Mouse (Mus musculus) heart, postnatal 0 days (tissue): ENCODE data around the gene Brk1.

Experiments used
- CTCF ChIP-seq: IDR thresholded peaks from 2 replicates; pipeline ENCODE4 v1.5.1; 2016; ENCODE audit warnings: antibody characterized with exemption, control low read depth, low read depth
- EP300 ChIP-seq: IDR thresholded peaks from 2 replicates; pipeline ENCODE4 v1.6.1; 2016; ENCODE audit warnings: antibody characterized with exemption, low read depth

DNA sequence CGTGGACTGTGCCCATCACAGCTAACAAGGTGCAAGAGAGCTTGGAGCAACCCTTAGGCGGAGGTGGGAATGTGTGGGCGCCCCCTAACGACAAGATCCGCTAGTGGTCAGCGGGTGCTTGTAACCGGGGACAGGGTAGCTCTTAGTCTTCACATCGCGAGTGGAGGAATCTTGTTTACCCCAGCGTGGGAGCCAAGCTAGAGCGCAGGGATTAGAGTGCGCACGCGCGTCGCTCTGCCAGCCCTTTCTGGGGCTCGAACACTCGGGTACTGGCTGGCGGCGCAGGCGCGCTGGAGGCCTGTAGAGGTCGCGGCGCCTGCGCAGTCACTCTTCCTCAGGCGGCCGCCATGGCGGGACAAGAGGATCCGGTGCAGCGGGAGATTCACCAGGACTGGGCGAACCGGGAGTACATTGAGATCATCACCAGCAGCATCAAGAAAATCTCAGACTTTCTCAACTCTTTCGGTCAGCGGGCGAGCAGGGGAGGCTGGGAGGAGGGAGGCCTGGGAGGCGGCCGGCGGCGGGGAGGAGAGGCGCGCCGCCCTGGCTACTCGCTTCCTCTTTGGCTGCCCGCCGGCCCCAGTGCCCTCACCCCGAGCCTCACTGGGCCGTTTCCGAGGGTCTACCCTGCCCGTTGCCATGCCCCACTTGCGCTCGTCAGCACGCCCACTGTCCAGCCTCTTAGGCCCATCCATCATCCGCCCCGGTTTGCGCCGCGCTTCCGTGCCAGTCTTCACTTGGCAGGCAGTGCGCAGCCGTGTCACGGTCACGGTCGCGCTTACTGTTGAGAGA lies at the start of gene Brk1:
- TF ChIP-seq EP300 (no peak), CTCF (peak; percentile 47)
